Comparison of ENCODE assay signal across 8 mouse cellular contexts in the genomic region with DNA sequence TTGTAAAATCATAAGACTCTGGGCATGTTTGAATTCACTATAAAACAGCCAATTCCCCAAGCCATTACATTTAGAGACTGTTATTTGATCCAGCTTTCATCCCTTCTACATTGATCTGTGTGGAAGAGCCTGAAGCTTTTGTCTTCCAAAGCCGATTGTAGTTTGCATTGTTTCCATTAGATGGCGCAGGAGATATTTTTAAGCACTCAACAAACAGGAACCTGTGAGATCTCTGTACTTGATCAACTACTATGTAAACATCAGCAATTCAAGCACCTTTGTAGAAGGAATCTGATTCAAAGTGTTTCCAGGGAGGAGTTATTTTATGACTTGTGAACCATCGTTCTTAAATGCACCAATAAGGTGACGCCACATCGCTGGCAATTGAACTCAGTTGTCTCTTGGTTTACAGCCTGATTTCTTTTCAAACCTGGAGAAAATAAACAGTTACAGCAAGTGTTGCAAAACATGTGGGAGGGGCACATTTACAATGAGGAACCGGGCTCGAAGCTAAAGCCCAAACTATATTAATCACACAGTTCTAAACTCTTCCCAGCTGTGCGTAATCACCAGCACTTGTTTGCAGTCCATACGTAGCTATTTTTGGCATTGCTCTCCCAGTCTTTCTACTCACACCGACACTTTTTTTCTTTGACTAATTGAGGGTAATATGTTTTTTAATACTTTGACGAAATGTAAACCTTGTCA.
DNase-seq lines count a peak whose midpoint lies in the region; ATAC-seq and TF ChIP-seq lines count a peak whose summit lies in the region.

No protein-coding gene starts in this region.

- peak; percentile 84 for ATAC-seq in forebrain, embryonic 15.5 days (replicated peaks)
- peak; percentile 50; the same call in 1 of the 2 replicates for ATAC-seq in intestine, embryonic 14.5 days (replicated peaks; ENCODE audit: low FRiP score, low TSS enrichment, low read depth)
- peak; percentile 55; the same call in 1 of the 2 replicates for ATAC-seq in midbrain, embryonic 14.5 days (ENCODE audit: low FRiP score, low TSS enrichment)

- no peaks in the 10 kb centered on the region for H3K27me3 ChIP-seq in forebrain, embryonic 15.5 days
- no peaks in the 10 kb centered on the region for H3K27me3 ChIP-seq in intestine, embryonic 14.5 days (replicated peaks; ENCODE audit: control insufficient read depth, insufficient read depth, low read length)
- no peaks in the 10 kb centered on the region for H3K27me3 ChIP-seq in midbrain, embryonic 14.5 days (ENCODE audit: control insufficient read depth, insufficient read depth, low read length)

- H3K27ac ChIP-seq in forebrain, embryonic 15.5 days (replicated peaks): no peak overlapping the region
- no peak overlapping the region for H3K27ac ChIP-seq in intestine, embryonic 14.5 days (ENCODE audit: low read depth)
- no peak overlapping the region for H3K27ac ChIP-seq in left cerebral cortex, adult 2 months
- no peak overlapping the region for H3K27ac ChIP-seq in midbrain, embryonic 14.5 days (replicated peaks; ENCODE audit: low read depth, low read length)

- 52% methylated on average over 11 of the region's 11 CpGs for WGBS in forebrain, embryonic 15.5 days
- WGBS in intestine, embryonic 14.5 days: 35% methylated on average over 11 of the region's 11 CpGs
- 63% methylated on average over 11 of the region's 11 CpGs for WGBS in midbrain, embryonic 14.5 days

- no peak overlapping the region for H3K4me2 ChIP-seq in forebrain, embryonic 15.5 days (replicated peaks)
- H3K4me2 ChIP-seq in intestine, embryonic 14.5 days (ENCODE audit: low read length): peak overlapping the region; percentile 18; the same call in 1 of the 2 replicates
- H3K4me2 ChIP-seq in midbrain, embryonic 14.5 days (ENCODE audit: low read length): no peak overlapping the region

- H3K9ac ChIP-seq in forebrain, embryonic 15.5 days (replicated peaks): no peak overlapping the region
- no peak overlapping the region for H3K9ac ChIP-seq in intestine, embryonic 14.5 days (ENCODE audit: low read length)
- no peak overlapping the region for H3K9ac ChIP-seq in midbrain, embryonic 14.5 days (replicated peaks; ENCODE audit: low read length)

- H3K4me1 ChIP-seq in forebrain, embryonic 15.5 days: no peaks in the 10 kb centered on the region
- peaks cover 6% of the 10 kb centered on the region; the same call in 1 of the 2 replicates for H3K4me1 ChIP-seq in intestine, embryonic 14.5 days (replicated peaks; ENCODE audit: control insufficient read depth, insufficient read depth, low read length)
- no peaks in the 10 kb centered on the region for H3K4me1 ChIP-seq in midbrain, embryonic 14.5 days (ENCODE audit: control insufficient read depth, insufficient read depth, low read length)

- no peaks in the 10 kb centered on the region for H3K36me3 ChIP-seq in forebrain, embryonic 15.5 days
- no peaks in the 10 kb centered on the region for H3K36me3 ChIP-seq in intestine, embryonic 14.5 days (ENCODE audit: control insufficient read depth, insufficient read depth, low read length)
- no peaks in the 10 kb centered on the region for H3K36me3 ChIP-seq in midbrain, embryonic 14.5 days (ENCODE audit: control insufficient read depth, insufficient read depth, low read length)

- TF ChIP-seq CTCF in left cerebral cortex, adult 2 months (IDR thresholded peaks at IDR 0.05): peak; percentile 89

- H3K9me3 ChIP-seq in forebrain, embryonic 15.5 days: no peaks in the 10 kb centered on the region
- no peaks in the 10 kb centered on the region for H3K9me3 ChIP-seq in intestine, embryonic 14.5 days (ENCODE audit: control insufficient read depth, low read length)
- H3K9me3 ChIP-seq in midbrain, embryonic 14.5 days (ENCODE audit: control insufficient read depth, low read length): no peaks in the 10 kb centered on the region

- peak; percentile 39 for DNase-seq in testis, postnatal 10 days (ENCODE audit: low spot score)
- DNase-seq in testis, postnatal 14 days (ENCODE audit: low spot score): no peak
- DNase-seq in brain, embryonic 18.5 days (ENCODE audit: low read depth, low spot score): peak; percentile 67
- DNase-seq in intestine, embryonic 14.5 days (ENCODE audit: low spot score): peak; percentile 54
- peak; percentile 20 to 50 for DNase-seq in left cerebral cortex, adult 2 months (ENCODE audit: extremely low spot score in 1 of 2, low spot score in 2 of 2)
- DNase-seq in midbrain, embryonic 14.5 days: peak; percentile 92
- DNase-seq in yolk sac, embryonic 10.5 days (ENCODE audit: low spot score): peak; percentile 24

- no peak overlapping the region for H3K4me3 ChIP-seq in forebrain, embryonic 15.5 days
- H3K4me3 ChIP-seq in intestine, embryonic 14.5 days (ENCODE audit: low read depth, low read length): no peak overlapping the region
- no peak overlapping the region for H3K4me3 ChIP-seq in left cerebral cortex, adult 2 months
- H3K4me3 ChIP-seq in midbrain, embryonic 14.5 days (replicated peaks; ENCODE audit: low read depth, low read length): no peak overlapping the region

- intact Hi-C loops in left cerebral cortex, adult 2 months (cut with DNase I): loop anchor here (1.0 to 10.0 kb wide), 4 partner anchors 215 to 884 kb away; partner anchors contain the start of gene Acvr2a
